Comparison of ENCODE assay signal across 14 mouse cellular contexts in the genomic region with DNA sequence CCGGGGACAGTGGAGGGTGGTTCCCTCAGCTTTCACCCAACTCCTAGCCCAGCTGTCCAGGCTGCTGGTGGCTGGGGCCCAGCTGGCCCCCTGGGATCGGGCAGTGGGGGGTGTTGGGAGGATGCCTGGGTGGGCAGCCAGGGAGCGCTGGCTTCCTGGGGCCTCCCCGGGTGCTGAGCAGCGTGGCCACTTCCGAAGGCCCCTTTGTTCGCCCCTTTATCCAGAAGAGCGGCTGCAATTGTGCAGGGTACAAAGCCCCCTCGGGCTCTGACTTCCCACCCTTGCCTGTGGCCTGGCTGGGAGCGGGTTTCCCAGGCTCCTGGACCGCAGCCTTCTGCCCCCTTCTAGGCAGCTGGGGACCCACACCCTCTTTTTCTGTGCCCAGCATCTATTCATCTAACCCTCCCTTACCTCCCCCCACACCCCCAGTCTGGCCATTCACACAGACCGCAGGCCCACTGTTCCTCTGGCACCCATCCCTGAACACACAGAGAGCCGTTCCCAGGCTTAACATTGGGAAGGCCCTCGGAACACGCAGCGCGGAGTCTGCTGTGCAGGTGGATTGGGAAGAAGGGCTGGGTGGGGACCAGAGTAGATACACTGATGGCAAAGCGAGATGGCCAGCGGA. TPM values are rescaled to one million over a fixed set of nuclear protein-coding genes. Genes with fewer than 3 reads are reported as not detected.
DNase-seq lines count a peak whose midpoint lies in the region; ATAC-seq and TF ChIP-seq lines count a peak whose summit lies in the region.
"Had no signal": no experiment of that assay in that cellular context is flagged by ENCODE, and none has a peak within 500 bp of the region (broad histone marks: within the 10 kb centered on the region; RNA-seq: fewer than 3 reads in every experiment).

No protein-coding gene starts in this region.

- peak overlapping the region; percentile 75 for H3K27ac ChIP-seq in layer of hippocampus, adult 2 months
- peak overlapping the region; percentile 83 for H3K27ac ChIP-seq in forebrain, embryonic 13.5 days
- H3K27ac ChIP-seq in midbrain, embryonic 10.5 days (replicated peaks) = peak overlapping the region; percentile 87

- H3K4me1 ChIP-seq in forebrain, embryonic 13.5 days = peaks cover 63% of the 10 kb centered on the region
- peaks cover 68% of the 10 kb centered on the region for H3K4me1 ChIP-seq in midbrain, embryonic 10.5 days
- H3K4me1 ChIP-seq: megakaryocyte, embryonic 14.5 days had no signal

- H3K4me2 ChIP-seq in forebrain, embryonic 13.5 days = peak overlapping the region; percentile 9; the same call in 1 of the 2 replicates

- no peaks in the 10 kb centered on the region for H3K27me3 ChIP-seq in forebrain, embryonic 13.5 days
- H3K27me3 ChIP-seq in midbrain, embryonic 10.5 days (ENCODE audit: low read depth, poor library complexity, severe bottlenecking) = peaks cover 99% of the 10 kb centered on the region

- H3K4me3 ChIP-seq in layer of hippocampus, adult 2 months = no peak overlapping the region
- H3K4me3 ChIP-seq in forebrain, embryonic 13.5 days = no peak overlapping the region
- peak overlapping the region; percentile 16; the same call in 1 of the 2 replicates for H3K4me3 ChIP-seq in midbrain, embryonic 10.5 days
- H3K4me3 ChIP-seq: megakaryocyte, embryonic 14.5 days had no signal

- ATAC-seq in forebrain, embryonic 13.5 days = peak; percentile 72
- ATAC-seq: CD4-positive, CD25-positive, alpha-beta regulatory T cell, adult 4 months; liver, postnatal 0 days had no signal

- no peak for TF ChIP-seq CTCF in layer of hippocampus, adult 2 months (conservative IDR thresholded peaks at IDR 0.05)

- no peaks in the 10 kb centered on the region for H3K9me3 ChIP-seq in forebrain, embryonic 13.5 days (replicated peaks)
- H3K9me3 ChIP-seq in midbrain, embryonic 10.5 days (replicated peaks) = no peaks in the 10 kb centered on the region
- H3K9me3 ChIP-seq: megakaryocyte, embryonic 14.5 days had no signal

- H3K9ac ChIP-seq in forebrain, embryonic 13.5 days = peak overlapping the region; percentile 53
- H3K9ac ChIP-seq: liver, postnatal 0 days had no signal

- no peak for DNase-seq in layer of hippocampus, adult 2 months (ENCODE audit: low spot score in 2 of 2)
- no peak for DNase-seq in layer of hippocampus, postnatal 25 days (ENCODE audit: extremely low spot score in 1 of 2, low spot score in 1 of 2)
- peak; percentile 38 for DNase-seq in brain, adult 2 months (ENCODE audit: low read depth, low spot score)
- DNase-seq in midbrain, embryonic 10.5 days (ENCODE audit: low spot score) = peak; percentile 62
- DNase-seq in urinary bladder, adult 18-20 months (ENCODE audit: low spot score in 2 of 2) = no peak
- no peak for DNase-seq in heart, adult 8-10 months (ENCODE audit: low spot score)
- no peak for DNase-seq in urinary bladder, postnatal 10 days (ENCODE audit: low spot score)
- DNase-seq: kidney, adult 2 months; liver, postnatal 0 days; right cerebral cortex, postnatal 25 days had no signal

- WGBS in forebrain, embryonic 13.5 days = 17% methylated on average over 19 of the region's 19 CpGs
- WGBS in midbrain, embryonic 10.5 days = 33% methylated on average over 19 of the region's 19 CpGs

- no peaks in the 10 kb centered on the region for H3K36me3 ChIP-seq in forebrain, embryonic 13.5 days (ENCODE audit: poor library complexity, severe bottlenecking)
- H3K36me3 ChIP-seq in midbrain, embryonic 10.5 days = no peaks in the 10 kb centered on the region

RNA-seq across cellular contexts. Expression of a gene that starts 45.2 kb away (rescaled TPM):
- 1 to 10 TPM; 1.1 to 1.2 TPM for total RNA-seq in layer of hippocampus, adult 2 months (2021)
- total RNA-seq in layer of hippocampus, postnatal 25 days (2021) = 1 to 10 TPM; 2.1 to 2.4 TPM
- 6.2 and 7.5 TPM in 2 replicates for polyA plus RNA-seq in forebrain, embryonic 13.5 days (2015; fragmentation: Nextera tagmentation; extraction: Ambion mirVana)
- polyA plus RNA-seq in midbrain, embryonic 10.5 days (2016; fragmentation: Nextera tagmentation; extraction: Ambion mirVana) = 0.55 and 0.81 TPM in 2 replicates
- total RNA-seq in heart, adult 8-10 months (2022) = not detected
- polyA plus RNA-seq: CD4-positive, CD25-positive, alpha-beta regulatory T cell, adult 4 months; heart, embryonic 14.5 days had no signal

Comparison
In these comparisons a context has a peak if more than half of its experiments do, and no peak if none do; other contexts are left out.
1. DNase-seq: peak in brain, adult 2 months (single experiment) and midbrain, embryonic 10.5 days (single experiment); none in layer of hippocampus, adult 2 months (0 of 2), layer of hippocampus, postnatal 25 days (0 of 2), urinary bladder, adult 18-20 months (0 of 2), heart, adult 8-10 months (single experiment) and urinary bladder, postnatal 10 days (single experiment).
2. Peak in every context shown above with its lines, with median percentiles within 50 percentile points of each other: H3K27ac ChIP-seq.